Mouse (Mus musculus) testis, adult 2 months (tissue): Measurements from ENCODE around the gene Ggn.

ENCODE experiments used
- CTCF ChIP-seq: fragments of 200-500 bp; IDR thresholded peaks from 2 replicates; pipeline ENCODE4 v1.5.1; 2012; ENCODE audit warnings: low read depth, mild to moderate bottlenecking, inconsistent platforms, low read length, moderate library complexity; ENCODE audit not compliant: control insufficient read depth, insufficient read depth, insufficient replicate concordance
- POLR2A ChIP-seq: fragments of 200-500 bp; IDR thresholded peaks from 2 replicates; pipeline ENCODE4 v1.6.1; 2012; ENCODE audit warnings: low read depth, mild to moderate bottlenecking, inconsistent platforms, low read length, moderate library complexity; ENCODE audit not compliant: control insufficient read depth

- TF ChIP-seq POLR2A (no peak), CTCF (no peak)
Measured at GRCm38 (mm10) chr7:29178106-29178505, 8.1 kb downstream of the Ggn start.
